Mouse (Mus musculus) midbrain, embryonic 10.5 days (tissue): ENCODE results near the gene Srgap3. TPM values are rescaled to one million over a fixed set of nuclear protein-coding genes. Genes with fewer than 3 reads are reported as not detected.

ENCODE experiments used
- DNase-seq: peaks from one replicate; pipeline ENCODE4 v3.0.0-alpha.2; 2017; ENCODE audit warnings: low spot score
- H3K27ac ChIP-seq: fragments of 300-500 bp; sonication (generic); replicated peaks from 2 replicates; pipeline ENCODE4 v1.5.1; 2016; ENCODE audit warnings: mild to moderate bottlenecking
- H3K27me3 ChIP-seq: fragments of 300-500 bp; sonication (generic); 2 replicates; pipeline ENCODE4 v1.6.1; 2016; ENCODE audit warnings: low read depth, mild to moderate bottlenecking; ENCODE audit not compliant: poor library complexity, severe bottlenecking
- H3K36me3 ChIP-seq: fragments of 300-500 bp; sonication (generic); 2 replicates; pipeline ENCODE4 v1.6.1; 2016; ENCODE audit warnings: mild to moderate bottlenecking, moderate library complexity
- H3K4me1 ChIP-seq: fragments of 300-500 bp; sonication (generic); 2 replicates; pipeline ENCODE4 v1.6.1; 2016
- H3K4me3 ChIP-seq: fragments of 300-500 bp; sonication (generic); 2 replicates; pipeline ENCODE4 v1.5.1; 2016; ENCODE audit warnings: mild to moderate bottlenecking, moderate library complexity
- H3K9me3 ChIP-seq: fragments of 300-500 bp; sonication (generic); replicated peaks from 2 replicates; pipeline ENCODE4 v1.6.1; 2016; ENCODE audit warnings: mild to moderate bottlenecking
- WGBS: fragments of 180-500 bp; shearing (Covaris S2); methylation state at CpG from one replicate; pipeline ENCODE4 v1.1.7; 2016; 5-methylcytosine and 5-hydroxymethylcytosine counted together
- polyA plus RNA-seq: library from polyadenylated mRNA; unstranded; fragments of >200 nt; fragmentation: Nextera tagmentation; extraction: Ambion mirVana; gene quantifications from 2 replicates; pipeline ENCODE4 v1.2.1, GENCODE M21; 2016

Gene Srgap3
- polyA plus RNA-seq, 1 experiment from 2014 or later = 30.9 TPM

- WGBS = under 1% methylated on average over 77 of the region's 77 CpGs
- Histone ChIP-seq H3K36me3 (peaks cover 14% of the 10 kb centered on the region), H3K9me3 (no peaks in the 10 kb centered on the region), H3K27ac (peak within 1 kb of the TSS; percentile 92), H3K4me3 (peak within 1 kb of the TSS; percentile 85), H3K27me3 (peaks cover 23% of the 10 kb centered on the region), H3K4me1 (peaks cover 20% of the 10 kb centered on the region)
- peak; percentile 89 for DNase-seq
Observed at GRCm38 (mm10) chr6:112696056-112696950, 250.8 kb downstream of the Srgap3 start, which contains the start of gene Rad18. Rad18 (minus strand) TSS chr6:112696686.

GRCm38 (mm10) chr6:112694492-112694891 is 252.6 kb downstream of the Srgap3 start:
- Histone ChIP-seq H3K4me1 (peaks cover 20% of the 10 kb centered on the region), H3K9me3 (no peaks in the 10 kb centered on the region), H3K27ac (no peak overlapping the region), H3K27me3 (peaks cover 22% of the 10 kb centered on the region), H3K4me3 (no peak overlapping the region), H3K36me3 (peaks cover 31% of the 10 kb centered on the region)
- 94% methylated on average over 5 of the region's 5 CpGs for WGBS
- DNase-seq = no peak

GRCm38 (mm10) chr6:112691523-112691922 is 255.5 kb downstream of the Srgap3 start:
- Histone ChIP-seq H3K4me3 (no peak overlapping the region), H3K27ac (no peak overlapping the region), H3K36me3 (peaks cover 50% of the 10 kb centered on the region), H3K27me3 (no peaks in the 10 kb centered on the region), H3K4me1 (peaks cover 15% of the 10 kb centered on the region), H3K9me3 (no peaks in the 10 kb centered on the region)
- no peak for DNase-seq
- WGBS = 97% methylated on average over 1 of the region's 1 CpGs

GRCm38 (mm10) chr6:112688033-112688432 is 259.0 kb downstream of the Srgap3 start:
- Histone ChIP-seq H3K27ac (no peak overlapping the region), H3K4me3 (no peak overlapping the region), H3K9me3 (no peaks in the 10 kb centered on the region), H3K27me3 (no peaks in the 10 kb centered on the region), H3K4me1 (no peaks in the 10 kb centered on the region), H3K36me3 (peaks cover 62% of the 10 kb centered on the region)
- 93% methylated on average over 3 of the region's 3 CpGs for WGBS
- no peak for DNase-seq

- no peaks in the 10 kb centered on the region for H3K9me3 ChIP-seq
- no peak overlapping the region for H3K4me3 ChIP-seq
- no peaks in the 10 kb centered on the region for H3K4me1 ChIP-seq
- no peak overlapping the region for H3K27ac ChIP-seq
- H3K36me3 ChIP-seq = peaks cover 60% of the 10 kb centered on the region
- no peak for DNase-seq
- 87% methylated on average over 7 of the region's 7 CpGs for WGBS
- no peaks in the 10 kb centered on the region for H3K27me3 ChIP-seq
Observed at GRCm38 (mm10) chr6:112686485-112686884, 260.6 kb downstream of the Srgap3 start.

- Histone ChIP-seq H3K9me3 (no peaks in the 10 kb centered on the region), H3K36me3 (peaks cover 62% of the 10 kb centered on the region), H3K4me3 (no peak overlapping the region), H3K4me1 (no peaks in the 10 kb centered on the region), H3K27ac (no peak overlapping the region), H3K27me3 (no peaks in the 10 kb centered on the region)
- 95% methylated on average over 2 of the region's 2 CpGs for WGBS
- DNase-seq = no peak
Observed at GRCm38 (mm10) chr6:112684065-112684464, 263.0 kb downstream of the Srgap3 start.

Other genes with a start within 250 kb of the Srgap3 start
- gene Thumpd3, start 99.0 kb upstream of the Srgap3 start, polyA plus RNA-seq = 73.2 and 74.9 TPM in 2 replicates
- 74.3 and 79.0 TPM in 2 replicates for gene Setd5, start 130.1 kb upstream of the Srgap3 start, polyA plus RNA-seq
- 13.8 and 21.6 TPM in 2 replicates for gene Lhfpl4, start 248.1 kb upstream of the Srgap3 start, polyA plus RNA-seq